Mouse (Mus musculus) testis, adult 2 months (tissue): ENCODE data around the gene Vps25.

Experiments used
- CTCF ChIP-seq: fragments of 200-500 bp; IDR thresholded peaks from 2 replicates; pipeline ENCODE4 v1.5.1; 2012; ENCODE audit warnings: low read depth, mild to moderate bottlenecking, inconsistent platforms, low read length, moderate library complexity; ENCODE audit not compliant: control insufficient read depth, insufficient read depth, insufficient replicate concordance
- POLR2A ChIP-seq: fragments of 200-500 bp; IDR thresholded peaks from 2 replicates; pipeline ENCODE4 v1.6.1; 2012; ENCODE audit warnings: low read depth, mild to moderate bottlenecking, inconsistent platforms, low read length, moderate library complexity; ENCODE audit not compliant: control insufficient read depth

GRCm38 (mm10) chr11:101245855-101246701 is 7.4 kb upstream of the Vps25 start, which contains the start of gene Ramp2:
- no peak for TF ChIP-seq CTCF
- TF ChIP-seq POLR2A, result no peak
